Mouse (Mus musculus) CD4-positive naive resting alpha-beta T cell, adult 57 days (primary cell): ENCODE data around the gene Ptpn22. TPM values are rescaled to one million over a fixed set of nuclear protein-coding genes. Genes with fewer than 3 reads are reported as not detected.

Experiments
- total RNA-seq: library from RNA; stranded (reverse); gene quantifications from one replicate; pipeline ENCODE4 v1.2.4, GENCODE M21; 2023

Gene Ptpn22
- 238 TPM for total RNA-seq

DNA sequence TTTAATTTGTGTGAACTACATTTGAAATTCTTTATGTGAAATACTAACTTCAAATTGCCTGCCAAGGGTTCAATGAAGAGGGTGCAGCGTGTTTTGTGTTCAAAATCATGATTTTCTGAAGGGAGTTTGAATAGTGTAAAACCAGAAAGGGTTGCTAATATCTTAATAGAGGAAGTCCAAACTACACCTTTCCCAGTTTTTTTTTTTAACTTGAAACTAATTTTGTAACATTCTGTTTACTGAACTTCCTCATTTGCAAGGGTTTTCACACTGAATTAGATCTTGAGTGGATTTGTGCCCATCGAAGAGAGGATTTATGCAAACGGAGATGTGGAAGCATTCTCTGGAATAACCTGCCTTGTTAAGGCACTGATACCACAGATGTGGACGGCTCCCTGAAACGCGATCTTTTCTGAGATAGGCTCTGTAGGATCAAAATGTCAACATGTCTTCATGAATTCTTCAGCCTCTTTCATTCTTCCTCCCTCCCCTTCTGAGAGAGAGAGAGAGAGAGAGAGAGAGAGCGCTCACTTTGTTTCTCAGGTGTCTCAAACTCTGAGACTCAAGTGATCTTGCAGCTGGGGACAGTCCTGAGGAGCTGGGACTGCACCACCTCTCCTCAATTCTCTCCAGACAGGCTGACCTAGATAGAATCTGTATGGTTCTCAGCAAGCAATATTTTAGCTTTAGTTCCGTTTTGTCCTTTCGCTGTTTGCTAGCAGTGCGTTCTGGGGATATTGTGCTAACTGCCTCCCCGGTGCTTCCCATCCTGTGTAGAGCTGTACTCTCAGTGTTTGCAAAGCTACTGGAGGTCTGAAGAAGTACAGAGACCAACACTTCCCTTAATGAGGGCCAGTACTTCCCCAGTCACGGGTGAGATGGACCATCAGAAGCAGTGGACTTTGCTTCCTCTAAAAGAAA is at the start of gene Ptpn22:
TSS of gene Ptpn22 (plus strand) at position 915 of the 921 bp plus-strand sequence.

DNA sequence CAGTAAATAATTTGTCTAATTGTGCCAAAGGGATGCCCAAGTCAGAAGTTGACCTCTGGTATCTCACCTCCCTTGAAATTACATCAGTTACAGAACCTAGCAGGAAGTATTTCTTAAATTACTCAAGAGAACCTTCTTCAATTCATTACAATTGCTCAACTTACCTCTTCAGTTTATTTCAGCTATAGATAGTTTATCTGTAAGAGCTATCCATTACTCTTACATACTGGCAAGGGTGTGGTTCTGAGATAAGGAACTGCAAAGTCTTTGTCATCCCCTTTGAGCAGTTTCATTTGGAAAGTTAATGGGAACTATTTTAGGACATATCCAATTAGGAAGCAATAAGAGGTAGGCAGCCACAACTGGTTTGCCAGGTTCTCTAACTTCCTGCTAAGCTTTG is 27.2 kb upstream of the Ptpn22 start, which contains the start of gene Bcl2l15:
TSS of gene Bcl2l15 (plus strand) at position 176 of the 400 bp plus-strand sequence.

DNA sequence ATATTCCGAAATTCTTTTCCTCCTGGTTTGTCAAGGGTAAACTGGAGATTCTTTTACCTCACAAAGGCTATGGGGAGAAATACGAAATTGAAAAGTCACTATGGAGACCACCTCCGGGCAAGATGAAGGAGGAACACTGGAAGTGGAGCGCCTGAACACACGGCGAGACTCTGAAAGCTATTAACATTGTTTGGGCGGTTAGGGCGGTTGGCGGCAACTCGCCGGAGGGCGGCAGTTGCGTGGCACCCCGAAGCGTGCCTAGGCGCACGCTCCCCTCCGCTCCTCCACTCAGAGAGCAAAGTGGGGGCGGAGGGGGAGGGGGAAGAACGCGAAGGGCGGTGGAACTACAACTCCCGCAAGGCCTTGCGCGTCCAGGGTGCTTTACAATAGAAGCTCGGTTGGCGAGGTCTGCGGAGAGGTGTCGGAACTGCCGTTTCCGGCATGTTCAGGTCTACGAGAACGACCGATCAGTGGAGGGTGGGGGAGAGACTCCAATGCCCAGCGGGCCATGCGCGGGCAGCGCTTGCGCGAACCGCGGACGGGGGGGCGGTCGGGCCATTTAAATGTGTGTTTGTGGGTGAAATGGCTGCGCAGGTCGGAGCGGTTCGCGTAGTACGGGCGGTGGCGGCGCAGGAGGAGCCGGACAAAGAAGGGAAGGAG is 54.5 kb downstream of the Ptpn22 start, which contains the start of gene Rsbn1:
TSS of gene Rsbn1 (plus strand) at position 111 of the 660 bp plus-strand sequence.

Other genes with a start within 250 kb of the Ptpn22 start
- gene Atg4a-ps, start 213.7 kb upstream of the Ptpn22 start, total RNA-seq = 2.5 TPM
- gene Olfml3, start 121.8 kb upstream of the Ptpn22 start, total RNA-seq = 6.7 TPM
- not detected for gene Gm10964, start 120.4 kb upstream of the Ptpn22 start, total RNA-seq
- gene Hipk1, start 68.2 kb upstream of the Ptpn22 start, total RNA-seq = 221 TPM
- 22.1 TPM for gene Dclre1b, start 50.4 kb upstream of the Ptpn22 start, total RNA-seq
- 23.0 TPM for gene Ap4b1, start 50.3 kb upstream of the Ptpn22 start, total RNA-seq
- not detected for gene Gm43064, start 50.2 kb upstream of the Ptpn22 start, total RNA-seq
- gene Bcl2l15, start 27.2 kb upstream of the Ptpn22 start, total RNA-seq = 1.5 TPM
- 42.5 TPM for gene Rsbn1, start 54.3 kb downstream of the Ptpn22 start, total RNA-seq
- gene Phtf1, start 108.3 kb downstream of the Ptpn22 start, total RNA-seq = 36.9 TPM